In genomic region chr9:57839032-57839431, GRCm38 (mm10) we compare ENCODE assay signal across 24 mouse cellular contexts. TPM values are rescaled to one million over a fixed set of nuclear protein-coding genes. Genes with fewer than 3 reads are reported as not detected.
A peak's percentile ranks its signal among the peaks of the same experiment; 100 is the strongest.
DNase-seq lines count a peak whose midpoint lies in the region; ATAC-seq and TF ChIP-seq lines count a peak whose summit lies in the region.
"Had no signal": no experiment of that assay in that cellular context is flagged by ENCODE, and none has a peak within 500 bp of the region (broad histone marks: within the 10 kb centered on the region; RNA-seq: fewer than 3 reads in every experiment).

No protein-coding gene starts in this region.

- H3K27me3 ChIP-seq in heart, adult 2 months (ENCODE audit: control insufficient read depth, insufficient read depth, low read length) = no peaks in the 10 kb centered on the region
- peaks cover under 1% of the 10 kb centered on the region for H3K27me3 ChIP-seq in heart, embryonic 13.5 days (replicated peaks)
- no peaks in the 10 kb centered on the region for H3K27me3 ChIP-seq in heart, postnatal 0 days (ENCODE audit: control insufficient read depth, insufficient read depth, low read length)
- H3K27me3 ChIP-seq in liver, embryonic 13.5 days = no peaks in the 10 kb centered on the region
- H3K27me3 ChIP-seq: hindbrain, embryonic 15.5 days had no signal

- no peaks in the 10 kb centered on the region for H3K9me3 ChIP-seq in heart, embryonic 13.5 days
- H3K9me3 ChIP-seq in heart, postnatal 0 days (replicated peaks; ENCODE audit: control insufficient read depth, low read length) = no peaks in the 10 kb centered on the region
- H3K9me3 ChIP-seq in liver, embryonic 13.5 days (replicated peaks) = no peaks in the 10 kb centered on the region
- H3K9me3 ChIP-seq: embryonic facial prominence, embryonic 13.5 days; forebrain, embryonic 12.5 days; G1E; hindbrain, embryonic 15.5 days had no signal

- no peak overlapping the region for H3K4me3 ChIP-seq in heart, adult 2 months
- no peak overlapping the region for H3K4me3 ChIP-seq in heart, embryonic 13.5 days
- H3K4me3 ChIP-seq in heart, postnatal 0 days (ENCODE audit: low read depth, low read length) = no peak overlapping the region
- H3K4me3 ChIP-seq in liver, embryonic 13.5 days (replicated peaks) = no peak overlapping the region
- H3K4me3 ChIP-seq: embryonic facial prominence, embryonic 13.5 days; forebrain, embryonic 12.5 days; hindbrain, embryonic 15.5 days had no signal

- no peaks in the 10 kb centered on the region for H3K79me2 ChIP-seq in heart, adult 2 months (replicated peaks; ENCODE audit: control insufficient read depth, insufficient read depth, low read length)

- H3K4me1 ChIP-seq in heart, adult 2 months (ENCODE audit: control insufficient read depth, insufficient read depth, low read length) = peaks cover 1% of the 10 kb centered on the region; the same call in 1 of the 2 replicates
- peaks cover 39% of the 10 kb centered on the region for H3K4me1 ChIP-seq in heart, embryonic 13.5 days
- peaks cover 16% of the 10 kb centered on the region; the same call in 1 of the 2 replicates for H3K4me1 ChIP-seq in heart, postnatal 0 days (ENCODE audit: control insufficient read depth, insufficient read depth)
- peaks cover 49% of the 10 kb centered on the region for H3K4me1 ChIP-seq in liver, embryonic 13.5 days (replicated peaks)

- WGBS in heart, adult 2 months = 17% methylated on average over 2 of the region's 2 CpGs
- 20% methylated on average over 2 of the region's 2 CpGs for WGBS in heart, embryonic 13.5 days
- 11% methylated on average over 2 of the region's 2 CpGs for WGBS in heart, postnatal 0 days
- WGBS in liver, embryonic 13.5 days (ENCODE audit: insufficient replicate concordance) = 8% methylated on average over 2 of the region's 2 CpGs

- no peak for DNase-seq in heart, adult 2 months
- no peak for DNase-seq in heart, postnatal 10 days
- DNase-seq in heart, postnatal 25 days (ENCODE audit: low spot score) = no peak
- no peak for DNase-seq in heart, postnatal 0 days (ENCODE audit: low spot score)
- no peak for DNase-seq in heart, postnatal 4 days
- DNase-seq in liver, embryonic 13.5 days = no peak
- DNase-seq in lung, postnatal 10 days = no peak
- DNase-seq: adrenal gland, postnatal 14 days; B cell, adult 2 months; cerebellum, adult 18-20 months; cerebellum, adult 9-11 months; cerebellum, postnatal 36 days; gastrocnemius, postnatal 14 days; kidney, adult 2 months had no signal

- H3K36me3 ChIP-seq in heart, adult 2 months (ENCODE audit: control insufficient read depth, insufficient read depth, low read length) = peaks cover 3% of the 10 kb centered on the region; the same call in 1 of the 2 replicates
- H3K36me3 ChIP-seq in heart, embryonic 13.5 days = no peaks in the 10 kb centered on the region
- H3K36me3 ChIP-seq in heart, postnatal 0 days (replicated peaks; ENCODE audit: control insufficient read depth, insufficient read depth, low read length) = no peaks in the 10 kb centered on the region
- no peaks in the 10 kb centered on the region for H3K36me3 ChIP-seq in liver, embryonic 13.5 days
- H3K36me3 ChIP-seq: embryonic facial prominence, embryonic 13.5 days; forebrain, embryonic 12.5 days; G1E; hindbrain, embryonic 15.5 days had no signal

- ATAC-seq in heart, embryonic 13.5 days (ENCODE audit: extremely low read depth, insufficient number of reproducible peaks, low FRiP score, low TSS enrichment) = no peak
- ATAC-seq in heart, postnatal 0 days (ENCODE audit: insufficient read depth, low read depth) = no peak
- ATAC-seq in liver, embryonic 13.5 days (ENCODE audit: low read depth) = no peak
- ATAC-seq: activated CD4-positive, CD25-positive, alpha-beta regulatory T cell, adult 4 months; CD4-positive, CD25-positive, alpha-beta regulatory T cell, adult 4 months; forebrain, embryonic 16.5 days; intestine, embryonic 16.5 days; Patski had no signal

- peak overlapping the region; percentile 43 for H3K4me2 ChIP-seq in heart, embryonic 13.5 days
- no peak overlapping the region; the same call in 1 of the 2 replicates for H3K4me2 ChIP-seq in heart, postnatal 0 days (ENCODE audit: low read depth, low read length)
- H3K4me2 ChIP-seq in liver, embryonic 13.5 days = no peak overlapping the region; the same call in 1 of the 2 replicates
- H3K4me2 ChIP-seq: embryonic facial prominence, embryonic 13.5 days; forebrain, embryonic 12.5 days; hindbrain, embryonic 15.5 days had no signal

- peak overlapping the region; percentile 7; the same call in 1 of the 2 replicates for H3K27ac ChIP-seq in heart, adult 2 months
- peak overlapping the region; percentile 54 for H3K27ac ChIP-seq in heart, embryonic 13.5 days (replicated peaks)
- peak overlapping the region; percentile 53 for H3K27ac ChIP-seq in heart, postnatal 0 days (ENCODE audit: low read depth)
- 0 out of 2 replicates have a peak overlapping the region, but pooled peaks have one; percentile 35 for H3K27ac ChIP-seq in liver, embryonic 13.5 days
- H3K27ac ChIP-seq: embryonic facial prominence, embryonic 13.5 days; forebrain, embryonic 12.5 days; hindbrain, embryonic 15.5 days had no signal

- TF ChIP-seq CTCF in heart, adult 2 months (IDR thresholded peaks at IDR 0.05) = no peak
- no peak for TF ChIP-seq CTCF in heart, postnatal 0 days (IDR thresholded peaks at IDR 0.05; ENCODE audit: low read depth)

- no peak overlapping the region for H3K9ac ChIP-seq in heart, adult 2 months (ENCODE audit: low read depth, low read length)
- no peak overlapping the region; the same call in 1 of the 2 replicates for H3K9ac ChIP-seq in heart, embryonic 13.5 days
- no peak overlapping the region for H3K9ac ChIP-seq in heart, postnatal 0 days (replicated peaks; ENCODE audit: low read depth, low read length)
- H3K9ac ChIP-seq in liver, embryonic 13.5 days = no peak overlapping the region
- H3K9ac ChIP-seq: embryonic facial prominence, embryonic 13.5 days; forebrain, embryonic 12.5 days; hindbrain, embryonic 15.5 days had no signal

- no peak for TF ChIP-seq POLR2A in heart, adult 2 months (IDR thresholded peaks at IDR 0.05; ENCODE audit: insufficient read depth, low read depth, low read length)

- TF ChIP-seq EP300 in heart, adult 2 months (IDR thresholded peaks at IDR 0.05; ENCODE audit: insufficient read depth, low read depth, low read length) = no peak
- TF ChIP-seq EP300 in heart, postnatal 0 days (IDR thresholded peaks at IDR 0.05; ENCODE audit: low read depth) = no peak

- intact Hi-C loops in heart, adult 2 months (cut with DNase I) = loop anchor here (10.0 kb wide), 1 partner anchor 764 kb away; the partner anchor contains the start of gene Sin3a
- intact Hi-C loops in heart, postnatal 10 days (cut with DNase I) = no loop called here
- intact Hi-C loops in heart, postnatal 25 days (cut with DNase I) = no loop called here

RNA-seq across cellular contexts. Expression of gene Arid3b, which starts 2.4 kb away (rescaled TPM):
- 1 to 10 TPM; 4.0 to 4.6 TPM for total RNA-seq in heart, adult 2 months (2021)
- polyA plus RNA-seq in heart, adult 2 months (2012; rRNA removed) = 3.6 and 3.8 TPM in 2 replicates
- 1 to 10 TPM; 4.4 to 7.0 TPM for total RNA-seq in heart, postnatal 10 days (2021)
- polyA plus RNA-seq in heart, embryonic 13.5 days (2015; fragmentation: Nextera tagmentation; extraction: Ambion mirVana) = 11.3 and 12.3 TPM in 2 replicates
- 1 to 10 TPM; 2.9 to 5.7 TPM for total RNA-seq in heart, postnatal 25 days (2021)
- total RNA-seq in heart, postnatal 0 days (2014; rRNA removed; ENCODE audit: low replicate concordance) = 7.3 and 11.1 TPM in 2 replicates
- polyA plus RNA-seq in heart, postnatal 0 days (2015; fragmentation: Nextera tagmentation; extraction: Ambion mirVana) = 4.4 and 5.2 TPM in 2 replicates
- 1 to 10 TPM; 8.5 to 9.5 TPM for total RNA-seq in heart, postnatal 4 days (2021)
- polyA plus RNA-seq in liver, embryonic 13.5 days (2015; fragmentation: Nextera tagmentation; extraction: Ambion mirVana) = 9.7 and 11.7 TPM in 2 replicates
